Mouse (Mus musculus) gastrocnemius, adult 8-10 months (tissue): Measurements from ENCODE around the gene Slc31a1. TPM values are rescaled to one million over a fixed set of nuclear protein-coding genes. Genes with fewer than 3 reads are reported as not detected.

Experiments
- DNase-seq, 2 experiments: peaks; one replicate each; pipeline ENCODE4 v3.0.0; 2022; ENCODE audit warnings: low spot score in 2 of 2
- total RNA-seq, 4 experiments: library from RNA; stranded (reverse); gene quantifications; 2 replicates each; pipeline ENCODE4 v1.2.4; 2022

Gene Slc31a1
- total RNA-seq, 4 experiments from 2014 or later, result 7.6 to 9.7 (median 8.5) TPM

- DNase-seq, result no peak
These were observed 1.9 kb downstream of the Slc31a1 start for GRCm38 (mm10) chr4:62362437-62362836.

GRCm38 (mm10) chr4:62364299-62364698 is 3.8 kb downstream of the Slc31a1 start:
- no peak for DNase-seq

GRCm38 (mm10) chr4:62366291-62366690 is 5.8 kb downstream of the Slc31a1 start:
- no peak for DNase-seq

- DNase-seq, result no peak
These were observed 7.1 kb downstream of the Slc31a1 start for GRCm38 (mm10) chr4:62367586-62367985.

GRCm38 (mm10) chr4:62369091-62369490 is 8.6 kb downstream of the Slc31a1 start:
- no peak for DNase-seq

- DNase-seq, result no peak
These were observed 11.9 kb downstream of the Slc31a1 start for GRCm38 (mm10) chr4:62372410-62372809.

GRCm38 (mm10) chr4:62372818-62373520 is 12.4 kb downstream of the Slc31a1 start:
- DNase-seq, result no peak

GRCm38 (mm10) chr4:62373668-62374067 is 13.1 kb downstream of the Slc31a1 start:
- DNase-seq, result no peak

GRCm38 (mm10) chr4:62374342-62374741 is 13.8 kb downstream of the Slc31a1 start:
- DNase-seq, result no peak

- no peak for DNase-seq
These were observed 15.6 kb downstream of the Slc31a1 start for GRCm38 (mm10) chr4:62376123-62376522.

GRCm38 (mm10) chr4:62379724-62380381 is 19.3 kb downstream of the Slc31a1 start:
- no peak for DNase-seq

- DNase-seq, result no peak
These were observed 22.7 kb downstream of the Slc31a1 start for GRCm38 (mm10) chr4:62383207-62383606.

GRCm38 (mm10) chr4:62383752-62384151 is 23.2 kb downstream of the Slc31a1 start:
- no peak for DNase-seq

GRCm38 (mm10) chr4:62384159-62384558 is 23.6 kb downstream of the Slc31a1 start:
- DNase-seq, result no peak

GRCm38 (mm10) chr4:62385439-62385838 is 24.9 kb downstream of the Slc31a1 start:
- no peak for DNase-seq

GRCm38 (mm10) chr4:62389592-62390512 is 29.3 kb downstream of the Slc31a1 start:
- no peak for DNase-seq

GRCm38 (mm10) chr4:62391892-62392291 is 31.4 kb downstream of the Slc31a1 start:
- DNase-seq, result no peak

GRCm38 (mm10) chr4:62393459-62393858 is 32.9 kb downstream of the Slc31a1 start:
- DNase-seq, result no peak

- no peak for DNase-seq
These were observed 35.3 kb downstream of the Slc31a1 start for GRCm38 (mm10) chr4:62395806-62396205.

- no peak for DNase-seq
These were observed 37.3 kb downstream of the Slc31a1 start for GRCm38 (mm10) chr4:62397616-62398365.

- no peak for DNase-seq
These were observed 38.4 kb downstream of the Slc31a1 start for GRCm38 (mm10) chr4:62398956-62399355.
